Mouse (Mus musculus): ENCODE data around the gene 4930564D02Rik.

DNA sequence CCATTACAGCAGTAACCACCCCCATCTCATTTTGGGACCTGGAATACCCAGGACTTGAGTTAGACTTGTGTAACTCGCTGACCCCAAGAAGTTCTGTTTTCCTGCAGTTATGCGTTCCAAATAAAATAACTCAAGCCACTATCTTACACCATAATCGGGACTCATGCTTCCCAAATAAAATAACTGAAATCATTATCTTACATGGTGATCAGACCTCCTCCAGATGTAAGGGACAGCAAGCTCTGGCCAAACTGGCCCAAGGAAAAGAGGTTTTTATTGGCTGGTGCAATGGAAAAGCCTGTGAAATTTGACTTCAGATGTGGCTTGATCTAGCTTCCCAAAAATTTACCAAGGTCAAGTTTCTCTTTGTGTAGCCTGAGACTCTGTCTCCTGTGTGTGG is 5.1 kb upstream of the 4930564D02Rik start:
- TF ChIP-seq CTCF (IDR thresholded peaks at IDR 0.05; ENCODE audit: borderline replicate concordance, control insufficient read depth, extremely low read depth, insufficient read depth, low read length, poor library complexity) (no peak), POLR2A (IDR thresholded peaks at IDR 0.05; ENCODE audit: control insufficient read depth, extremely low read depth, insufficient read depth, low read length, poor library complexity) (no peak)

Data from thymus, adult 2 months (tissue).